Mouse (Mus musculus) heart, embryonic 14.5 days (tissue): ENCODE measurements at regions not wholly inside any gene's neighbourhood (a gene's known extent, or its start where the extent isn't known, plus 50 kb on each side); places are given as distances from the start of the nearest gene placed in this dataset.

ENCODE experiments used
- ATAC-seq: fragments of 200-750 bp; cut with Nextera tagmentation; 2 replicates; pipeline ENCODE4 v1.8.0; 2017; ENCODE audit warnings: low read depth, moderate TSS enrichment; ENCODE audit not compliant: insufficient number of reproducible peaks, insufficient read depth, low FRiP score
- H3K27ac ChIP-seq, 2 experiments: fragments of 200-500 bp in 1 of 2; fragments of 300-500 bp in 1 of 2; sonication (generic) in 1 of 2; replicated peaks in 1 of 2; 2 replicates each; pipeline ENCODE4 v1.5.1; 2012 to 2014; ENCODE audit warnings: low read depth in 2 of 2, low read length in 2 of 2, control low read depth in 1 of 2, mild to moderate bottlenecking in 1 of 2, mixed read lengths in 1 of 2; ENCODE audit not compliant: control insufficient read depth in 1 of 2, insufficient read depth in 1 of 2
- H3K27me3 ChIP-seq: fragments of 300-500 bp; sonication (generic); 2 replicates; pipeline ENCODE4 v1.6.1; 2014; ENCODE audit warnings: mild to moderate bottlenecking, low read length, control low read depth; ENCODE audit not compliant: control insufficient read depth, insufficient read depth
- H3K36me3 ChIP-seq: fragments of 300-500 bp; sonication (generic); 2 replicates; pipeline ENCODE4 v1.6.1; 2014; ENCODE audit warnings: mild to moderate bottlenecking, control low read depth, low read length, mixed read lengths; ENCODE audit not compliant: control insufficient read depth, insufficient read depth
- H3K4me1 ChIP-seq, 2 experiments: fragments of 200-500 bp in 1 of 2; fragments of 300-500 bp in 1 of 2; sonication (generic) in 1 of 2; 2 replicates each; pipeline ENCODE4 v1.6.1; 2012 to 2014; ENCODE audit warnings: low read length in 2 of 2, control low read depth in 1 of 2, mixed read lengths in 1 of 2; ENCODE audit not compliant: control insufficient read depth in 2 of 2, insufficient read depth in 2 of 2
- H3K4me2 ChIP-seq: fragments of 300-500 bp; sonication (generic); 2 replicates; pipeline ENCODE4 v1.6.1; 2014; ENCODE audit warnings: mild to moderate bottlenecking, low read length
- H3K4me3 ChIP-seq, 2 experiments: fragments of 200-500 bp in 1 of 2; fragments of 300-500 bp in 1 of 2; sonication (generic) in 1 of 2; 2 replicates each; pipeline ENCODE4 v1.5.1; 2012 to 2014; ENCODE audit warnings: low read length in 2 of 2, mild to moderate bottlenecking in 2 of 2, control low read depth in 1 of 2, low read depth in 1 of 2, moderate library complexity in 1 of 2; ENCODE audit not compliant: control insufficient read depth in 1 of 2, insufficient read depth in 1 of 2
- H3K9ac ChIP-seq: fragments of 300-500 bp; sonication (generic); 2 replicates; pipeline ENCODE4 v1.6.1; 2014; ENCODE audit warnings: mild to moderate bottlenecking, low read length
- H3K9me3 ChIP-seq: fragments of 300-500 bp; sonication (generic); 2 replicates; pipeline ENCODE4 v1.6.1; 2016; ENCODE audit warnings: low read length, control low read depth; ENCODE audit not compliant: control insufficient read depth
- WGBS: fragments of 180-500 bp; shearing (Covaris S2); extraction: QIAGEN DNeasy Blood & Tissue Kit; methylation state at CpG from one replicate; pipeline ENCODE4 v1.1.7; 2014; 5-methylcytosine and 5-hydroxymethylcytosine counted together

- H3K9ac ChIP-seq = no peak overlapping the region
- 71% methylated on average over 5 of the region's 5 CpGs for WGBS
- H3K4me1 ChIP-seq = peaks cover 7 to 8% of the 10 kb centered on the region in 2 experiments
- H3K4me2 ChIP-seq = no peak overlapping the region
- no peaks in the 10 kb centered on the region for H3K9me3 ChIP-seq
- H3K27ac ChIP-seq = no peak overlapping the region
- no peak overlapping the region for H3K4me3 ChIP-seq
- no peak for ATAC-seq
- no peaks in the 10 kb centered on the region for H3K36me3 ChIP-seq
- no peaks in the 10 kb centered on the region for H3K27me3 ChIP-seq
Observed at GRCm38 (mm10) chr3:99822735-99823134, 62.5 kb upstream of the Spag17 start.

GRCm38 (mm10) chr3:99823256-99823655, 62.0 kb upstream of the Spag17 start:
- H3K4me2 ChIP-seq = no peak overlapping the region
- ATAC-seq = no peak
- no peaks in the 10 kb centered on the region for H3K9me3 ChIP-seq
- no peak overlapping the region for H3K4me3 ChIP-seq
- H3K4me1 ChIP-seq = peaks cover 8 to 10% of the 10 kb centered on the region in 2 experiments
- H3K9ac ChIP-seq = no peak overlapping the region
- no peaks in the 10 kb centered on the region for H3K36me3 ChIP-seq
- no peak overlapping the region for H3K27ac ChIP-seq
- WGBS = 36% methylated on average over 3 of the region's 3 CpGs
- no peaks in the 10 kb centered on the region for H3K27me3 ChIP-seq
